Mouse (Mus musculus): ENCODE data around the gene Zbtb25.

The Zbtb25 gene

DNA sequence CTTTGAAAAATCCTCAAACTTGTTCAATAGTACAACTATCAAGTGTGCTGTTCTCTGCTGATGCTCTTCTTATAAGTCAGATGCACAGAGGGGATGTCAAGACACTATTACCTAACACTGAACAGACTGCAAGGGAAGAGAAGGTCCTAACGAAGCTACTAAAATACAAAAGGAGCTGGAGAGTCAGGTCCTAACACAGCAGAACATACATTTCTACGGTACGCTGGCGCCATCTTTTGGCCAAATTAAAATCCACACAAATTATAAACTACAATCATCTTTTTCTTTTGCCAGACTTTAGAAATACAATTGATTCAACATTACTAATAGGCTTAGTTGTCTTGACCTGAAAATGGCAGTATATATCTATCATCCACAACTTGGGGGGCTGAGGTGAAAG lies 28.3 kb downstream of the Zbtb25 start:
- DNase-seq (ENCODE audit: low spot score in 2 of 2): no peak

DNA sequence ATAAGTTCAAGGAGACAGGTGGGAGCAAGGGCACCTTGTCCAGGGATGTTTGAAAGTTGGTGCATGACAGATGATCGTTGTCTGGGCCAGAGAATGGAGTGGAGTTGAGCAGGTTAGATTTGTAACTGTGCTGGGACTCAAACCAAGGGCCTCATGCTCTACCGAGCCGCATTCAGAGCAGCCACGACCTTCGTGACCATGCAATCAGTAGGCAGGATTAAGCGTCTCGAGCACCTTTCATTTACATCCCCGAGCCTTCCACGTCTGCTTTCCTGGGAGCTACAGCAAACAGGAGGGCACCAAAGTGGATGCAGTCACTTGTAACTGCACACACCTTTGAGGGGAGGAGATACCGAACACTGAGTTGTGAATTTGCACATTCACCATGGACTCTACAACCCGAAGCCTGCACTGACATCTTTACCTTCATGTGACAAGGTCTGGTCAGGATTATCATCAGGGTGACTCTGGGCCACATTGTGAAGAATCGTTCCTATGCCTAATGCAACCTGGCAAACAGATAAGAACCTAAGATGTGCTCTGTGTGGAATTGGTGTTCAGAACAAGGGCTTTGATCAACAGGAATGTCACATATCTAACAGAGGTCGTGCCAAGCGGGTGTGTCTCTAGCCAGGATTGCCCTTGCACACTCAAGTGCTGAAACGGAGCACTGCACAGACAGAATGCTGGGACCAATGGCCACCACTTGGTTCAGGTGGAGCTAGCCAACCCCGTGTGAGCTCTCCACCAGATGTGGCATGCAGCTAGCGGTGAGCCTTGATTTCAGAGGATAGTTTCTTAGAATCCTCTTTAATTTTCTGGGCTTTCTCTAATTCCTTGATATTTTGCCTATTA lies 33.1 kb downstream of the Zbtb25 start:
- no peak for DNase-seq (ENCODE audit: low spot score in 2 of 2)

DNA sequence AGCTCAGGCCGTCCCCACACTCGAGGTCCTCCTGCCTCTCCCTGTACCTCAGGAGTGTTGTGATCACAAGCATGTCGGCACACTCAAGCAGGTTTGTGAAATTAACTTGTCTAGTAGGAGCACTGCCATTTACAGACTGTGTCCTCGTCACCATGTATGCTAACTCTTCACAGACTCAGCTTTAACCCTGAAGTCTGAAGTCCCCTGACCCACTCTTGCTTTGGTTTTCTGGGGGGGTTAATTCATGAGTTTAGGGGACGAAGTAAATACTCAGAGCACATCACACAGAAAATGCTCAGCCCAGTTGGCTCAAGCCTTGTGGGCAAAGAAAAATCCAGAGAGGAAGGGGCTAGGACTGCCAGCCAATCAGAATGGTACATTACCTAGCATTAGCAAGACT lies 33.8 kb downstream of the Zbtb25 start:
- no peak for DNase-seq (ENCODE audit: low spot score in 2 of 2)

DNA sequence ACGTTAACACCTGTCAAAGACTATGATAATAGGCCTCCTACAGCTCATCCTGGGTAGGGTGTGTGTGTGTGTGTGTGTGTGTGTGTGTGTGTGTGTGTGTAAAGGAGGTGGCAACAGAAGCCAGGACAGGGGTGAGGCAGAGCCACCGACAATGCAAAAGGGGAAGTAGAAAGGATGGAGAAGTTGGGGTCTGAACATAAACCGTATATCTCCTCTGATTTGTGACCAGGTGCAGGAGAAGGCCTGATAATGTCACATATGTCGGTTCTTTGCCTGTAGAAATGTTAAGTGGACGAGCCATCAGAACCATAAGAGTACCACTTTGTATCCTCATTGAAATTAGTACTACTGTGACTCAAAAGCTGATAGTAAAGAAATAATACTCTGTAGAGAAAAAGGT lies 35.7 kb downstream of the Zbtb25 start:
- no peak for DNase-seq (ENCODE audit: low spot score in 2 of 2)

- no peak for DNase-seq (ENCODE audit: low spot score in 2 of 2)
These were observed 40.6 kb downstream of the Zbtb25 start for GRCm38 (mm10) chr12:76328567-76329354.

DNA sequence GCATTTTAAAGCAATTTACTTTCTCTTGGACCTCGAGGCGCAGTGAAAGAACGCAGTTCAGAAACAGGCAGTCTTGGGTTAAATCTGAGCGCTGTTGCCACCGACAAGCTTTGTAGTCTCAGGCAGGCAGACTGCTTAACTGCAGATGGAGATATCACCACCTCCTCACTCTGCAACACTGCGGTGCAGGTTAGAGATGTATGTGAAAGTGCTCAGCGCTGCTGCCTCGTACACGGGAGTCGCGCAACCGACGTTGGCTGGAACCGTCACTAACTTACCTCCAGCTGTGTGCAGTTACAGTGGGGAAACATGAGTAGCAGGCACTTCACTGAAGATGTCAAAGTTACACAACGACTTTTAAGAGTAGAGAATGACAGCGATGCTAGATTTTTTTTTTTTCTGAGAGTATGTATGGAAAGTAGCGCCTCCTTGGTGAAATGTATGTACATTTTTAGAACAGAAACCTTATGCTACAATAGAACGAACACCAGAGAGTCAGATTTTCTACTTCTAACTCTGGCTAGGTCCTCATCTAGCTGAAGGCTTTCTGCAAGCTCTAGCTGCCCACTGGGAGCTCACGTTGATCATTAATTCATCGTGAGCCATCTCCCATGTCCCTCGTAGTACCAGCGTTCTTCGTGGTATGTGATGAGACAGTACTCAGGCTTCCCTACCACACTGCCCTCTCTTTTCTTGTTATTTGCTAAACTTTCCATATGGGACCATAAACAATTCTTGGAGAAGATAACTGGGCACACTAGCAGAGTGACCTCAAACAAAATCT lies 42.8 kb downstream of the Zbtb25 start:
- DNase-seq (ENCODE audit: low spot score in 2 of 2): no peak

DNA sequence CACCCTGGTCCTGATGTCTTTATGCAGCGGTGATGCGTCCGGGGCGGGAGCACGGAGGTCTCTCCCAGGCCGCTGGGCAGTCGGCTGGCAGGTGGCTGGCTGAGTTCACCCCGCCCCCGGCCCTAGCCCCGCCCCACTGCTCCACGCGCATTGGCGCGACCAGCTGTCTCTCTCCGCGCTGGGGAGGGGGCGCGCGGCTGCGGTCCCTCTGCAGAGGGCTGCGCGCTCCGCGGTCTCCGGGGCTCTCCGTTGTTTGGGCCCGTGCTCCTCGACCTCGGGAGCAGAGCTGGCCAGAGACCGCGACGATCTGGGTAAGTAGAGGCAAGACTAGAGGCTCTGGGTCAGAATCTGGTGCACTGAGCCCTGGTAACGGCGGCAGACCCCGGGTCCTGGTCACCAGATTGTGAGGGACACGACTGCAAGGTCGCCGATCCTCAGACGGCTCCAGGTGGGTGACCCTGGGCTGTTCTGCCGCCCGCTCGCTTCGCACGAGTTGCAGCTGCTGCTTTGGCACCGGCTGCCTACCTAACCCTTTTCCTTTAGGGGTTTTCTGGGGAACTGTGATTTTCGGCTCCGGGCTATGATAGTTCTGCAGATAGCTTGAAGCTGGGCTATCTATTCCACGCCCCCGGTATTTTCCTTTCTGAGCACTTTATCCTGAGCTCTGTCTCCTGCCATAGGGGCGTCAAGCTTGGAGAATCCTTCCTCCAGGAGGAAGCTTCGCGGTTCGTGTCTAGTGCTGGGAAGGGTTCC lies 44.5 kb downstream of the Zbtb25 start, which contains the start of gene Akap5:
Gene Akap5, plus strand, starts transcription at position 213 of the 753 bp plus-strand sequence.
- DNase-seq (ENCODE audit: low spot score in 2 of 2): peak in 1 of 2 experiments; percentile 47

DNA sequence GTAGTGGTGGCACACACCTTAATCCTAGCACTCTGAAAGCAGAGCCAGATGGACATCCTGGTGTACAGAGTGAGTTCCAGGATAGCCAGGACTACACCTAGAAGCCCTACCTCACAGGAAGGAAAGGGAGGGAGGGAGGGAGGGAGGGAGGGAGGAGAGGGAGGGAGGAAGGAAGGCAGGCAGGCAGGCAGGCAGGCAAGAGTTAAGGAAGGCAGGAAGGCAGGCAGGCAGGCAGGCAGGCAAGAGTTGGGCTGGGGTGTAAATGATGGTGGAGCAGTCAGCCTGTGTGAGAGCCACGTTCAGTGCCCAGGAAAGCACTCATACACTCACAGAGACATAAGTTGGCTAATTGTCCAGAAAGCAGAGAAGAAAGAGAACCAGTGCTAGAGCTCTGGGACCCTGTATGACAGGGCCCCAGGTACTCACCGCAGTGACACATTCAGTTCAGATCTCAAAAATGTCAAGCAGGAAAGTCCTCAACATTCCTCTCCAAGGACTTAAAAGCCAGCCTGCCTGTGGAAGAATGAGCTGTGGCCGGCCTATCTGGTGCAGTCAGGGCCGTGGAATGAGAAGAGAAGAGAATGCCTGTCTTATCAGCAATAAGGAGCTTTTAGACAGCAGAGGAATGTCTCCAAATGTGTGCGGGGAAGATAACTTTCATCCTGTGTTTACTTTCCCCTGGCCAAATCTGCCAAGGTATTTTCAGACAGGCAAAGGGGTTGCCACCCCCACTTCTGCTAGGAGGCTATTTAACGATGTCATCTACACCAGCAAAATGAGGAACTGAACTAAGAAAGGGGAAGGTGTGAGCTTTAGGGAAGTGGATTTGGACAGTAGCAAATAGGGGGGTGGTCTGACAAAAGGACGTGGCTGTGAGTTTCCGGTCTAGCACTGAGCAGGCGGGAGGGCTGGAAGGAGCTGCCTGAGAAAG lies 50.9 kb downstream of the Zbtb25 start:
- no peak for DNase-seq (ENCODE audit: low spot score in 2 of 2)

GRCm38 (mm10) chr12:76311951-76312350 lies 57.5 kb downstream of the Zbtb25 start:
- no peak for DNase-seq (ENCODE audit: low spot score in 2 of 2)

GRCm38 (mm10) chr12:76311227-76311626 lies 58.2 kb downstream of the Zbtb25 start:
- DNase-seq (ENCODE audit: low spot score in 2 of 2): no peak

GRCm38 (mm10) chr12:76310633-76311032 lies 58.8 kb downstream of the Zbtb25 start:
- no peak for DNase-seq (ENCODE audit: low spot score in 2 of 2)

- DNase-seq (ENCODE audit: low spot score in 2 of 2): no peak
These were observed 59.4 kb downstream of the Zbtb25 start for GRCm38 (mm10) chr12:76310007-76310406.

DNA sequence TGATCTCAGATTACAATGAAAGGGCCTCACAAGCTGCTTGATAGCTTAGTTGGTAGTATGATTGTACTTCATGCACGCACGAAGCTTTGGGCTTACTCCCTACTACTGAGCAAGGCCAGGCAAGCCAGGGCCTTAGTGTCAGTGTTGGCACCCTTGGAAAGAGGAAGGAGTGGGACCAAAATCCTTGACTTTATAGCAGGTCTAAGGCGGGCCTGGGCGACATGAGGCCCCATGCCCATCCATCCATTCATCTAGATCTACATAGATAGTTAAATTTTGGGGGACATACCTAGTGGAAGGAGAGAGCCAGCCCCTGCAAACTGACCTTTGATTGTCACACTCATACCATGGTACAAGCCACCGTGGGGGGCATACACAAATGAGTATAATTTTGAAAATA lies 61.0 kb downstream of the Zbtb25 start:
- DNase-seq (ENCODE audit: low spot score in 2 of 2): no peak

GRCm38 (mm10) chr12:76307964-76308363 lies 61.4 kb downstream of the Zbtb25 start:
- DNase-seq (ENCODE audit: low spot score in 2 of 2): peak in 1 of 2 experiments; percentile 37

DNA sequence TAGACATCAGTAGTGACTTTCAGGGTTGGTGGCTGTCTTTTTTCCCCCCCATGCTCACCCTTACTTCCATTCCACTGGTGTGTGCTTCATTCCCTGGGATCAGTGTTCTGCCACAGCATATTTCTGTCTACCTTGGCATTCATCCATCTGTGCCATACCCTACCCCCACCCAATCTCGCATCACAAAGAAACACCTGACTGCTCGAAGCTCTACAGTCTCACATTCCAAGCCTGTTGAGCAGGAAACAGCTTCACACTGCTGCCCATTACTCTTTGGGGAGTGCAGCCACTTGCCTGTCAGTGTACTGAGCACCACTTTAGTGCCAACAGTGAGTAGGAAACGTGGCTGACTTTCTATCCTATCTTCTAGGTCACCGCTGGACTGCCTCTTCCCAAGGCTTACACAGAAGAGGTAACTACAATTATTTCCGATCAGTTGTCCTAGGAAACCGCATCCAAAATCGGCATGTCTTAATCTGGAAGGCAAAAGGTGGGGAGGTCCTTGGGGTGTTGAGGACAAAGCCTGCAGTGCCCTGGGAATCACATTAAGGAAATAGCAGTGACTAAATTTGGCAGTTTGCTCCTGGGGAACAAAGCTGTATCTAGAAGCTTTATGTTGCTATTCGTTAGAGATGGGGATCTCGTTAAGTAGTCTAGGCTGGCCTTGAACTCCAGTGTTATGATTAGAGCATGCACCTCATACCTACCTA lies 62.4 kb downstream of the Zbtb25 start:
- no peak for DNase-seq (ENCODE audit: low spot score in 2 of 2)

DNA sequence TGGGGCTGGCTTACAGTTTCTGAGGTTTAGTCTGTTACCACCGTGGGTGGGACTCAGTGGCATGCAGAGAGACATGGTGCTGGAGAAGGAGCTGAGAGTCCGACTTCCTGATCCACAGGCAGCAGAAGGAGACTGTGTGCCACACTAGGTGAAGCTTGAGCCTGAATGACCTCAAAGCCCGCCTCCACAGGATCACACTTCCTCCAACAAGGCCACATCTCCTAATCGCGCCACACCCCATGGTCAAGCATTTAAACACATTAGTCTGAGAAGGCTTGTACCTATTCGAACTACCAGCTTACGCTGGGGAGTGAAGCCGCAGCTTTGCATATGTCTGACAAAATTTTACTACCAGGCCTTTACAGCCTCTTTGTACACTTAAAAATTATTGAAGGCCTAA lies 64.3 kb downstream of the Zbtb25 start:
- no peak for DNase-seq (ENCODE audit: low spot score in 2 of 2)

DNA sequence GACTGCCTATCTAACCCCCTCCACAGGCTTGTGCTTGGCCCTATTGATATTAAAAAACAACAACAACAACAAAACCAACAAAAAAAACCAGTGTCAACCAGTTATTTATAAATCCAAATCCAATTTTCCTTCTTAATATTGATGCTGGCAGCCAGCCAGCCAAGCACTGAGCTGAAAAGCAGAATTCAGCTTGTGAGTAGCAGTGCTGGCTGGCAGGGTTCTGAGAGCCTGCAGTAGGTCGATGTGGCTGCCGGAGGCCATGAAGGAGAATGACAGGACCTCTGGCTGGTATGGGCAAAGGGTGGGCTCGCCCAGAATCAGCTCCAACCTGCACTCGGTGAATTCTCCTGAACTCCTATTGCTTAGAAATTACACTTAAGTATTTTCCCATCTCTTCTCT lies 65.2 kb downstream of the Zbtb25 start:
- DNase-seq (ENCODE audit: low spot score in 2 of 2): no peak

DNA sequence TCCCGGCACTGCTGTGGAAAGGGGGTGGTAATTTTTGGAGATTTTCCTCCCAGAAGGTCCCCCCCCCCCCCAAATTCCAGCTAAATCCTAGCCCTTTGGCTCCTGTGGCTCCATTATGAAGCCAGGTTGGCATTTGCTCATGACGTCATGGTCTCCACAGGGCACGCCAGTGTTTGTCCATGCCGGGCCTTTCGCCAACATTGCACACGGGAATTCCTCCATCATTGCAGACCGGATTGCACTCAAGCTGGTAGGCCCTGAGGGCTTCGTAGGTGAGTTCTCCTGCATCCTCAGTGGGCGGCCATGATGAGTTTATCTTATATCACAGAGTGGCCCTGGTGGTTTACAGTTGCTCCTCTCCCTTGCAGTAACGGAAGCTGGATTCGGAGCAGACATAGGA lies 65.9 kb downstream of the Zbtb25 start:
- DNase-seq (ENCODE audit: low spot score in 2 of 2): no peak

DNA sequence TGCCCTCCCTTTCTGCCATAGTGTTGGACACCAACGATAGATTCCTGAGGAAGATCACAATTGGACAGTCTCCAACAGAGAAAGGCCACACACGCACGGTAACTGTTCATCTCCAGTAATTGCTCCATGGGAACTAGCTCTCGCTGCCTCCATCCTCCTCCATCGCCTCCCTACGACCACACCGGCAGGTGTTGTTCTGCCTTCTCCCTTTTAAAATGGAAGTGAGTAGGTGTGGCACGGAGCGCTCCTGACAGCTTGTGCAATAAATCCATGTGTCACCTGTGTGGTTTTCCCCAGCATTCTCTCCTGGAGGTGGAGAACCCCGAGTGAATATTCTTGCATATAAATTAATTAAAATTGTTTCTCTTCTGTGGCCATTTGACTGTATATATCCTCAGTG lies 69.0 kb downstream of the Zbtb25 start:
- no peak for DNase-seq (ENCODE audit: low spot score in 2 of 2)

Data from urinary bladder, postnatal 4 days (tissue).